Mouse (Mus musculus) bone marrow macrophage, adult 2 months (primary cell): ENCODE measurements around the gene Higd1c.

Experiments used
- CTCF ChIP-seq: IDR thresholded peaks from 2 replicates; pipeline ENCODE4 v1.5.1; 2012; ENCODE audit warnings: low read depth, mild to moderate bottlenecking, low read length, moderate library complexity
- POLR2A ChIP-seq: IDR thresholded peaks from 2 replicates; pipeline ENCODE4 v1.6.1; 2012; ENCODE audit warnings: mild to moderate bottlenecking, low read depth, low read length, borderline replicate concordance

DNA sequence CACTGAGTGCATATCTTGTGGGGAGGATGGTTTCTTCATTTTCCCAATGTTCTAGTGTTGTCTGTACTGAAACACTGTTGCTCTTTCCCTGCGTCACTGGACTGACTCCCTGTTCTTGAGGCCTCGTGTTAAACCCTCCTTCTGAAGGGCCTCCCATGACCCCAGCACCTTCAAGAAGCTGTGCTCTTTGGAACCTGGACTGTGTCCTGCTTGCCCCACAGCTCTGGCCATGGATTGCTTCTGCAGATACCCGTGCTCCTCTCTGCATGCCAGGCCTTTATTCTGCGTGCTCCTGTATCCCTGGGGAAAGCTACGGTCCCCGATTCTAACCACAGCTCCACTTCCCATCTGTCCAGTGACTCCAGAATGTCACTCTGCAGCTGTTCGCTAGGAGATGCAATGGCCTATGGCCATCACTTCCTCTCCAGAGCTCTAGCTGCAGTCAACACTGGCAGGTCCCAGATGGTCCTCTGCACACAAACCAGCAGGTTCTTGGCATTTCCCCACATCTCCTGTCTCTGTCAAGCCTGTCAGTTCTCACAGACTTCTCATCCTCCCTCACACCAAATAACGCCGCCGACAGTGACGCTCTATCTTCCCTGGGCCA, 65.7 kb downstream of the Higd1c start:
- TF ChIP-seq CTCF, result no peak
- TF ChIP-seq POLR2A, result no peak
